Mouse (Mus musculus): ENCODE measurements around the gene Olfr825.
"Not testable (repeated sequence)": the region's sequence is repeated elsewhere in the genome, so short reads cannot be mapped to it uniquely, and the experiment has no call there.

DNA sequence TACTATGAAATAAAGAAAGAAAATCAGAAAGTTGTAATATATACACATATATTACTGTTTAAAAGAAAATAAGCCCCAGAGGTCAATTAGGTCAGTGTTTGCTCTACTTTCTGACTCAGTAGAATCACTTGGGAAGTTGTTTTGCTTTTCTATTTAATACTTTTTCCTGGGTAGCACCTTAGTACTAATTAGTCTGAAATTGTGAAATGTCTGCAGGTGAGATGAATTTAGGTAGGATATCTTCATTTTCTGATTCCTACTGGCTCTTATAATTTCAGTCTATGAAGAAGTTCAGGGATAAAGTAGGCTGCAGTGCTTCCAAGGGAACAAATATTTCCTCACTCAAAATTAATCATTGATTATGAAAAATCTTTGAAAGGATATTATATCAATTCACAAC, 36.7 kb downstream of the Olfr825 start, which contains the start of gene Olfr824:
- not testable (repeated sequence) for TF ChIP-seq CTCF (conservative IDR thresholded peaks at IDR 0.05; ENCODE audit: low read length); POU5F1 (IDR thresholded peaks at IDR 0.05; ENCODE audit: borderline replicate concordance, low read length); NANOG (IDR thresholded peaks at IDR 0.05; ENCODE audit: borderline replicate concordance, low read length)
